Mouse (Mus musculus): Measurements from ENCODE around the gene Grn.
A peak's percentile ranks its signal among the peaks of the same experiment; 100 is the strongest.
"Not testable (repeated sequence)": the region's sequence is repeated elsewhere in the genome, so short reads cannot be mapped to it uniquely, and the experiment has no call there.

The Grn gene

GRCm38 (mm10) chr11:102430121-102431017 lies at the start of gene Grn:
Gene Grn, plus strand, starts transcription at chr11:102430315.
- peak; percentile 74 for DNase-seq (ENCODE audit: low spot score)

GRCm38 (mm10) chr11:102381341-102382100 lies 48.6 kb upstream of the Grn start:
- DNase-seq (ENCODE audit: low spot score), result no peak

- DNase-seq (ENCODE audit: low spot score), result no peak
Measured at GRCm38 (mm10) chr11:102382794-102383193, 47.3 kb upstream of the Grn start.

- DNase-seq (ENCODE audit: low spot score), result no peak
Measured at GRCm38 (mm10) chr11:102383365-102384136, 46.6 kb upstream of the Grn start.

GRCm38 (mm10) chr11:102384418-102384817 lies 45.7 kb upstream of the Grn start:
- DNase-seq (ENCODE audit: low spot score), result no peak

- DNase-seq (ENCODE audit: low spot score), result no peak
Measured at GRCm38 (mm10) chr11:102385075-102385474, 45.0 kb upstream of the Grn start.

GRCm38 (mm10) chr11:102386121-102386520 lies 44.0 kb upstream of the Grn start:
- DNase-seq (ENCODE audit: low spot score), result no peak

GRCm38 (mm10) chr11:102389436-102389835 lies 40.7 kb upstream of the Grn start:
- not testable (repeated sequence) for DNase-seq (ENCODE audit: low spot score)

GRCm38 (mm10) chr11:102392441-102393237 lies 37.5 kb upstream of the Grn start:
- DNase-seq (ENCODE audit: low spot score), result no peak

- peak; percentile 64 for DNase-seq (ENCODE audit: low spot score)
Measured at GRCm38 (mm10) chr11:102393238-102393634, 36.9 kb upstream of the Grn start, which contains the start of gene Rundc3a. Gene Rundc3a, plus strand, starts transcription at chr11:102393403.

GRCm38 (mm10) chr11:102393719-102394420 lies 36.2 kb upstream of the Grn start:
- DNase-seq (ENCODE audit: low spot score), result no peak

GRCm38 (mm10) chr11:102394421-102395124 lies 35.5 kb upstream of the Grn start:
- DNase-seq (ENCODE audit: low spot score), result no peak

DNA sequence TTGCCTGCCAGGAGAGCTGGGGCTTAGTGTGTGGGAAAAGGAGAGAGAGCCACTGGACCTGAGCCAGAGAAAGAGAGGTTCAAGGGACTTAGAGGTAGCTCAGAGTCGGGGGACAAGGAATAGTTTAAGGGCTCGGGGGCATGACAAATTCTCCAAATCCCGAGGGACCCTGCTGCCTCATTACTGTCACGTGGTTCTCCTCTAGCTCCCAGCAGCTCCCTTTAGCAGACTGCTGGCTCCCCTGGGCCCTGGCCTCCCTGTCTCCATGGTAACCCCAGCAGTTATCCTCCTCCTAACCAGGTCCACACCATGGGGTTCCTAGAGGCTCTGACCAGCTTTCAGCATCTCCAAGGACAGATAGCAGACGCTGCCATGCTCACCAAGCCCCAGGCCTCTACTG lies 34.9 kb upstream of the Grn start:
- DNase-seq (ENCODE audit: low spot score), result no peak

DNA sequence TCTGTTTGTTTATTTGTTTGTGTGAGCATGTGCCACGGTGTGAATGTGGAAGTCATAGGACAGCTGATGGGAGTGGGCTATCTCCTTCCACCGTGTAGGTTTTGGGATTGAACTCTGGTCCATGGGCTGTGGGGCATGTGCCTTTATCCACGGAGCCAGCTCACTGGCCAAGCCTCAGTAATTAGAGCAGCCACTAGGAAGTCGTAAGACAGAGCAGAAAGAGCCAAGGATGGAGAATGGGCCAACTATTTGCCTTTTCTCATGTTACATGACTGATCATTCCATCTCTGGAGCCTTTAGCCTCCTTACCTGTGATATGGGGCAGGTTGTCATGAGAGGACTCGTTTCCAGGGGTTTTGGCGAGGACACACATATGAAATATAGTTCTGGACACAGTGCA lies 33.9 kb upstream of the Grn start:
- no peak for DNase-seq (ENCODE audit: low spot score)

GRCm38 (mm10) chr11:102396671-102397141 lies 33.4 kb upstream of the Grn start:
- DNase-seq (ENCODE audit: low spot score), result no peak

DNA sequence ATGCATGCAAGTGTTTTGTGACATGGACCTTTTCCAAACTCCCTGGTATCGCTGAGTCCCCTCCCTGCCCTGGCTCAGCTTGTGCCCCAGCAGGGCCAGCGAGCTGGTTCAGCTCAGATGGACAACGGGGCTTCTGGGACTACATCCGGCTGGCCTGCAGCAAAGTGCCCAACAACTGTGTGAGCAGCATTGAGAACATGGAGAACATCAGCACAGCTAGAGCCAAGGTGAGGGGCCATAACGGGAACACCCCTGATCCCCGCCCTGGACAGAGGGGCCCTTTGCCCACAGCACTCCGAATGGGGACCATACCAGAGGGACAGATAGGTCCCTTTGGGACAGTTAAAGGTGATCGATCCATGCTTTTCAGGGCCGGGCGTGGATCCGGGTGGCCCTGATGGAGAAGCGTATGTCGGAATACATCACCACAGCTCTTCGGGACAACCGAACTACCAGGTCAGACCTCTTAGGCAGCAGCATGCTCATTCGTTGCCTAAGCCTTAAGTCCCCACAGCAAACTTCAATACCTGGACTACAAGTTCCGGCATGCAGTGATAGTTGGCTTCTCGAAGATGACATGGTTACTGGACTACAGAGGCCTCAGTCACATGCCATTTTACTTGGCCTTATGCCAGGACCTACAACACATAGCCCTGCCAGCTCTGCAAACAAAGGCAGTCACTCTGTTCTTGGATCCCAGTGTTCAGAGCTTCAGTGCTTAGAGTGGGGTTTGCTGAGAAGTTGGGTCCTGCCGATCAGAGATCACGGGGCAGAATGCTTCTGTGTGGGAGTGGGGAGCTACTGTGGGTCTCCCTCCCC lies 31.9 kb upstream of the Grn start:
- DNase-seq (ENCODE audit: low spot score), result no peak

- no peak for DNase-seq (ENCODE audit: low spot score)
Measured at GRCm38 (mm10) chr11:102399107-102399506, 31.0 kb upstream of the Grn start.

- DNase-seq (ENCODE audit: low spot score), result no peak
Measured at GRCm38 (mm10) chr11:102399610-102400072, 30.5 kb upstream of the Grn start.

DNA sequence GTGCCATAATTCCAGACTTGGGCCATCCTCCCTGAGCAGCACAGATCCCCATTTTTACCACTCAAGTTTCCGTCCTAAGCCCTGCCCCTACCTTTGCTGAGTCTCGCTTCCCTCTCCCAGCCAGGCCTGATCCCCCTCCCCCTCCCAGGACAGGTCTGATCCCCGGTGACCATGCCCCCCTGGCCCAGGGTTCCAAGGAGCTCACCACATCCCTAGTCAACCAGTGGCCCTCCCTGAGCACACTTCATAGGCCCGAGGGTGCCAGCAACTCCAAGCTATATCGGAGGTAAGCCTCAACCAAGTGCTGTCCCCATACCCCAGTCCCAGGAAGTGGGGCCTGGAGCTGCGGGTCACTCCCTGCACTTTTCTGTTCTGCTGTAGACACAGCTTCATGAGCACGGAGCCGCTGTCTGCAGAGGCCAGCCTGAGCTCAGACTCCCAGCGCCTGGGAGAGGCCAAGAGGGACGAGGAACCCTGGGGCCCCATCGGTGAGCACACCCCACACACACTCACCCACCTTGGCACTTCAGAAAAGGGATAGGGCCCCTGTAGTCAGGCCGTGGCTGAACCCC lies 29.5 kb upstream of the Grn start:
- DNase-seq (ENCODE audit: low spot score), result no peak

Measured in urinary bladder, postnatal 25 days (tissue).